Mouse (Mus musculus) CH12.LX (cell line): ENCODE data around the gene Pnp2. TPM values are rescaled to one million over a fixed set of nuclear protein-coding genes. Genes with fewer than 3 reads are reported as not detected.

Source experiments
- DNase-seq: peaks from one replicate; pipeline ENCODE4 v3.0.0-alpha.2; 2013; ENCODE audit errors: extremely low read depth
- H3K27ac ChIP-seq: 2 replicates; pipeline ENCODE4 v1.5.1; 2012; ENCODE audit warnings: low read depth, mild to moderate bottlenecking, control low read depth, moderate library complexity; ENCODE audit not compliant: insufficient read depth
- H3K27me3 ChIP-seq: replicated peaks from 2 replicates; pipeline ENCODE3; 2012; ENCODE audit warnings: inconsistent platforms
- H3K36me3 ChIP-seq, 2 experiments: replicated peaks in 1 of 2; 2 replicates each; pipeline versions ENCODE3 to v1.6.1; 2012; ENCODE audit warnings: inconsistent platforms in 1 of 2, low read length in 1 of 2, mild to moderate bottlenecking in 1 of 2, mixed read lengths in 1 of 2, moderate library complexity in 1 of 2; ENCODE audit not compliant: control insufficient read depth in 1 of 2, insufficient read depth in 1 of 2
- H3K4me1 ChIP-seq, 2 experiments: 2 replicates each; pipeline ENCODE4 v1.6.1; 2012; ENCODE audit warnings: inconsistent platforms in 1 of 2, moderate library complexity in 1 of 2; ENCODE audit not compliant: insufficient read depth in 2 of 2, control insufficient read depth in 1 of 2
- H3K4me2 ChIP-seq: 2 replicates; pipeline ENCODE4 v1.6.1; 2012; ENCODE audit warnings: low read depth, mild to moderate bottlenecking, control low read depth; ENCODE audit not compliant: poor library complexity, insufficient read depth, severe bottlenecking
- H3K4me3 ChIP-seq, 3 experiments: fragments of 150-350 bp in 1 of 3; sonication (generic) in 1 of 3; replicated peaks in 1 of 3; 2 replicates each; pipeline versions ENCODE3 to v1.5.1; 2011 to 2012; ENCODE audit warnings: low read depth in 2 of 3, low read length in 2 of 3, mild to moderate bottlenecking in 2 of 3, moderate library complexity in 2 of 3, control low read depth in 1 of 3, improper control_type of control experiment in 1 of 3, inconsistent platforms in 1 of 3, mixed read lengths in 1 of 3; ENCODE audit not compliant: poor library complexity in 1 of 3
- H3K79me2 ChIP-seq: replicated peaks from 2 replicates; pipeline ENCODE4 v1.6.1; 2012; ENCODE audit warnings: mild to moderate bottlenecking, moderate library complexity; ENCODE audit not compliant: control insufficient read depth, poor library complexity, insufficient read depth, severe bottlenecking; ENCODE audit errors: extremely low read depth
- H3K9ac ChIP-seq: 2 replicates; pipeline ENCODE4 v1.6.1; 2012; ENCODE audit warnings: low read depth, mild to moderate bottlenecking, control low read depth, moderate library complexity; ENCODE audit not compliant: insufficient read depth
- H3K9me3 ChIP-seq: replicated peaks from 2 replicates; pipeline ENCODE3; 2012; ENCODE audit warnings: low read length, inconsistent platforms, mixed read lengths
- ELF1 ChIP-seq: IDR thresholded peaks from 2 replicates; pipeline ENCODE4 v1.6.1; 2014; ENCODE audit warnings: low read depth, mild to moderate bottlenecking, inconsistent platforms, low read length, improper control_type of control experiment
- IRF4 ChIP-seq: IDR thresholded peaks from 2 replicates; pipeline ENCODE4 v1.6.1; 2014; ENCODE audit warnings: low read depth, mild to moderate bottlenecking, inconsistent platforms, low read length, improper control_type of control experiment
- JUN ChIP-seq: IDR thresholded peaks from 2 replicates; pipeline ENCODE4 v1.6.1; 2011; ENCODE audit warnings: low read depth, mild to moderate bottlenecking, low read length, improper control_type of control experiment, moderate library complexity; ENCODE audit not compliant: insufficient read depth
- KAT2A ChIP-seq: IDR thresholded peaks from 2 replicates; pipeline ENCODE4 v1.6.1; 2012; ENCODE audit warnings: low read length, improper control_type of control experiment, inconsistent platforms; ENCODE audit not compliant: insufficient replicate concordance
- MAFK ChIP-seq: IDR thresholded peaks from 2 replicates; pipeline ENCODE4 v1.6.1; 2011; ENCODE audit warnings: low read length, improper control_type of control experiment; ENCODE audit not compliant: insufficient replicate concordance
- MAZ ChIP-seq: IDR thresholded peaks from 2 replicates; pipeline ENCODE4 v1.6.1; 2012; ENCODE audit warnings: low read depth, mild to moderate bottlenecking, inconsistent platforms, low read length, improper control_type of control experiment, moderate library complexity
- MXI1 ChIP-seq: IDR thresholded peaks from 2 replicates; pipeline ENCODE4 v1.6.1; 2011; ENCODE audit warnings: mild to moderate bottlenecking, low read depth, low read length, improper control_type of control experiment
- MYC ChIP-seq: IDR thresholded peaks from 2 replicates; pipeline ENCODE4 v1.6.1; 2011; ENCODE audit warnings: low read depth, mild to moderate bottlenecking, improper control_type of control experiment, low read length
- NELFE ChIP-seq: IDR thresholded peaks from 2 replicates; pipeline ENCODE4 v1.6.1; 2011; ENCODE audit warnings: low read depth, low read length, improper control_type of control experiment
- NRF1 ChIP-seq: IDR thresholded peaks from 2 replicates; pipeline ENCODE4 v1.6.1; 2014; ENCODE audit warnings: low read depth, mild to moderate bottlenecking, inconsistent platforms, low read length, improper control_type of control experiment, moderate library complexity
- PAX5 ChIP-seq: IDR thresholded peaks from 2 replicates; pipeline ENCODE4 v1.6.1; 2012; ENCODE audit warnings: low read length, inconsistent platforms, mixed read lengths
- POLR2AphosphoS2 ChIP-seq: IDR thresholded peaks from 2 replicates; pipeline ENCODE4 v1.6.1; 2011; ENCODE audit warnings: low read depth, low read length, improper control_type of control experiment
- SIN3A ChIP-seq: IDR thresholded peaks from 2 replicates; pipeline ENCODE4 v1.6.1; 2012; ENCODE audit warnings: low read length, improper control_type of control experiment, inconsistent platforms
- USF2 ChIP-seq: conservative IDR thresholded peaks from 2 replicates; pipeline ENCODE4 v1.6.1; 2011; ENCODE audit warnings: low read depth, low read length, improper control_type of control experiment
- ZC3H11A ChIP-seq: IDR thresholded peaks from 2 replicates; pipeline ENCODE4 v1.6.1; 2012; ENCODE audit warnings: low read depth, mild to moderate bottlenecking, inconsistent platforms, low read length, improper control_type of control experiment
- ZNF384 ChIP-seq: IDR thresholded peaks from 2 replicates; pipeline ENCODE4 v1.6.1; 2012; ENCODE audit warnings: low read depth, low read length, improper control_type of control experiment, inconsistent platforms
- dilution Hi-C: fragments of 300-500 bp; cut with MboI; formaldehyde crosslinking; loops from 2 replicates; pipeline ENCODE4 v1.14.3; 2020; ENCODE audit warnings: low sequenced_read_pairs; ENCODE audit not compliant: extremely low pct_unique_long_range_greater_than_20kb, extremely low pct_ligation_motif_present
- in situ Hi-C: fragments of 300-500 bp; cut with MboI; formaldehyde crosslinking; loops from 3 replicates; pipeline ENCODE4 v1.14.3; 2019; ENCODE audit warnings: low sequenced_read_pairs, low pct_ligation_motif_present, low pct_unique_long_range_greater_than_20kb, mixed read lengths
- polyA plus RNA-seq: library from polyadenylated mRNA; unstranded; fragments of >175 nt; gene quantifications from 2 replicates; pipeline ENCODE4 v1.2.1, GENCODE M21; 2012; ENCODE audit warnings: low read depth; ENCODE audit not compliant: insufficient read length
- total RNA-seq, 2 experiments: library from RNA; depleted of rRNA; stranded (reverse); fragments of 300-350 nt in 1 of 2; fragments of >200 nt in 1 of 2; gene quantifications; 2 replicates each; pipeline ENCODE4 v1.2.3; 2012 to 2014

Gene Pnp2
- total and polyA plus RNA-seq, 3 experiments, result 0.21 TPM; not detected in 2

GRCm38 (mm10) chr14:50930754-50931492, 24.9 kb upstream of the Pnp2 start, which contains the start of the genes Pip4p1 and Pnp (continued):
- TF ChIP-seq MYC (peak; percentile 92; the same call in 1 of the 2 replicates), POLR2AphosphoS2 (no peak; the same call in none of the 2 replicates), USF2 (peak; percentile 98), PAX5 (no peak), MAFK (no peak; the same call in 1 of the 2 replicates), KAT2A (0 out of 2 replicates have a peak, but pooled peaks have one; percentile 34), ELF1 (peak; percentile 84), SIN3A (peak; percentile 95), MXI1 (peak; percentile 96)

- H3K9ac ChIP-seq, result peak overlapping the region; percentile 26; the same call in 1 of the 2 replicates
- H3K4me2 ChIP-seq, result peak overlapping the region; percentile 86
- peaks cover 2 to 46% of the 10 kb centered on the region in 2 experiments; a peak in 2 of 4 replicates for H3K4me1 ChIP-seq
- in situ Hi-C loops, result loop anchor here (5.0 to 10.0 kb wide), 2 partner anchors 124 to 133 kb away; partner anchors contain the start of genes Ccnb1ip1 and Parp2
- TF ChIP-seq IRF4 (peak; percentile 36; the same call in 1 of the 2 replicates), ZNF384 (no peak), JUN (no peak; the same call in 1 of the 2 replicates), NRF1 (peak; percentile 53; the same call in 1 of the 2 replicates)
- H3K4me3 ChIP-seq, result peak overlapping the region; percentile 52 to 90 (median 86)
- dilution Hi-C loops, result no loop called here
- peaks cover 36 to 56% of the 10 kb centered on the region in 2 experiments for H3K36me3 ChIP-seq
- H3K27me3 ChIP-seq, result no peaks in the 10 kb centered on the region
- peaks cover 8% of the 10 kb centered on the region for H3K79me2 ChIP-seq
- peak overlapping the region; percentile 65 for H3K27ac ChIP-seq
- no peaks in the 10 kb centered on the region for H3K9me3 ChIP-seq
- DNase-seq, result no peak
These were observed 24.2 kb upstream of the Pnp2 start for GRCm38 (mm10) chr14:50931493-50932020.

GRCm38 (mm10) chr14:50936649-50937048, 19.1 kb upstream of the Pnp2 start:
- H3K36me3 ChIP-seq, result peaks cover 14 to 38% of the 10 kb centered on the region in 2 experiments
- no peaks in the 10 kb centered on the region for H3K9me3 ChIP-seq
- TF ChIP-seq MAZ, result no peak
- no peak for TF ChIP-seq NELFE
- no peak for TF ChIP-seq POLR2AphosphoS2
- no peak for TF ChIP-seq ZC3H11A
- no peak for TF ChIP-seq MXI1
- H3K4me2 ChIP-seq, result no peak overlapping the region
- no peak for DNase-seq
- H3K27ac ChIP-seq, result no peak overlapping the region
- H3K9ac ChIP-seq, result no peak overlapping the region
- H3K4me1 ChIP-seq, result peaks cover 19 to 33% of the 10 kb centered on the region in 2 experiments
- no peaks in the 10 kb centered on the region for H3K27me3 ChIP-seq
- dilution Hi-C loops, result no loop called here
- peaks cover 22% of the 10 kb centered on the region for H3K79me2 ChIP-seq
- in situ Hi-C loops, result loop anchor here (10.0 kb wide), 1 partner anchor 128 kb away; no protein-coding TSS in a partner anchor
- H3K4me3 ChIP-seq, result no peak overlapping the region
